Mouse (Mus musculus) adrenal gland, adult (tissue): ENCODE measurements around the gene Olfr364-ps1.

Experiments
- DNase-seq, 2 experiments: peaks; one replicate each; pipeline ENCODE4 v3.0.0; 2022 to 2023; ENCODE audit warnings: low spot score in 1 of 2; ENCODE audit not compliant: inconsistent age in 2 of 2

The Olfr364-ps1 gene

GRCm38 (mm10) chr2:37139022-37139421 is at the start of gene Olfr364-ps1:
Gene Olfr364-ps1, plus strand, starts transcription at chr2:37139322.
- no peak for DNase-seq

GRCm38 (mm10) chr2:37117810-37118209 is 21.3 kb upstream of the Olfr364-ps1 start, which contains the start of gene Olfr362:
Gene Olfr362, minus strand, starts transcription at chr2:37117910.
- no peak for DNase-seq

GRCm38 (mm10) chr2:37187898-37188297 is 48.8 kb downstream of the Olfr364-ps1 start, which contains the start of gene Olfr365:
Gene Olfr365, plus strand, starts transcription at chr2:37188198.
- no peak for DNase-seq
